Comparison of ENCODE assay signal across 9 mouse cellular contexts in the genomic region with DNA sequence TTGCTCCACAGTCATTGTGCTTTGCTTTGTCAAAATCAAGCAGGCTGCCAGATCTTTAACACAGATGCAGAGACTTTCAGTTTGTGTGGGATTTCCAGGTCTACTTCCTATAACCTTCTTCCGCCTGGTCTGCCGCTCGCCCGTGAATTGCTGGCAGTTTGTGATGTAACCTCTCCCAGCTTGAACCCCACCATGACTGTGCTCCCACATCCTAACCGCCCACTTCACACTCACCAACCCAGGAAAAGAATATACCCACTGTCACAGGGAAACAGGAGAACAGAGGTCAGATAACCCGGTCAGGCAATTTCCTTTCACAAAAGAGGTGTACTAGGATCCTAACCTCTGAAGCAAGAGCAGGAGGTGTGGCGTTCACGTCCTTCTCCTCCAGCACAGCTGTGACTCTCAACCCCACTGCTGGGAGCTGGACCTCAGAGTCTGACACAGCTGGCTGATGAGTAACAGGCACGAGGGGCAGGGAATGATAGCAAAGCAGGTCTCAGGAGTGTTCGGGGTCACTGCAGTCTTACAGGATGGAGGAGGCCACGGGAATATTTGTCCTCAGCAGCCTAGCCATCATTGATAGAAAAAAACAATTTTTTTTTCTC.
DNase-seq lines count a peak whose midpoint lies in the region; ATAC-seq lines count a peak whose summit lies in the region.
"Had no signal": no experiment of that assay in that cellular context is flagged by ENCODE, and none has a peak within 500 bp of the region (broad histone marks: within the 10 kb centered on the region; RNA-seq: fewer than 3 reads in every experiment).

No protein-coding gene starts in this region.

- H3K36me3 ChIP-seq in embryonic facial prominence, embryonic 11.5 days (replicated peaks; ENCODE audit: control insufficient read depth, insufficient read depth, low read depth, low read length): no peaks in the 10 kb centered on the region
- H3K36me3 ChIP-seq: neural tube, embryonic 13.5 days had no signal

- WGBS in embryonic facial prominence, embryonic 11.5 days: 44% methylated on average over 11 of the region's 11 CpGs

- H3K4me1 ChIP-seq in embryonic facial prominence, embryonic 11.5 days (ENCODE audit: control insufficient read depth, insufficient read depth, low read length): peaks cover 6% of the 10 kb centered on the region; the same call in 1 of the 2 replicates

- H3K9ac ChIP-seq in embryonic facial prominence, embryonic 11.5 days (replicated peaks; ENCODE audit: low read length): no peak overlapping the region
- H3K9ac ChIP-seq: neural tube, embryonic 13.5 days had no signal

- intact Hi-C loops in heart, postnatal 25 days (cut with DNase I): no loop called here

- no peak for ATAC-seq in embryonic facial prominence, embryonic 11.5 days (replicated peaks; ENCODE audit: insufficient number of reproducible peaks, low FRiP score, low TSS enrichment, low read depth)
- peak; percentile 75 for ATAC-seq in megakaryocyte progenitor cell, adult 5-6 weeks (replicated peaks; ENCODE audit: poor library complexity)

- no peaks in the 10 kb centered on the region for H3K9me3 ChIP-seq in embryonic facial prominence, embryonic 11.5 days (replicated peaks; ENCODE audit: control insufficient read depth, low read length)
- H3K9me3 ChIP-seq: neural tube, embryonic 13.5 days had no signal

- no peak overlapping the region; the same call in 1 of the 2 replicates for H3K27ac ChIP-seq in embryonic facial prominence, embryonic 11.5 days (replicated peaks; ENCODE audit: low read depth, low read length)
- H3K27ac ChIP-seq: neural tube, embryonic 13.5 days had no signal

- no peak overlapping the region for H3K4me3 ChIP-seq in embryonic facial prominence, embryonic 11.5 days (ENCODE audit: low read depth, low read length)
- H3K4me3 ChIP-seq: neural tube, embryonic 13.5 days had no signal

- peak; percentile 33 for DNase-seq in gastrocnemius, adult 18-20 months (ENCODE audit: low spot score)
- DNase-seq in gastrocnemius, postnatal 4 days (ENCODE audit: low spot score in 2 of 2): no peak
- DNase-seq in embryonic facial prominence, embryonic 11.5 days (ENCODE audit: low spot score): peak; percentile 21
- peak; percentile 20 for DNase-seq in heart, postnatal 25 days (ENCODE audit: low spot score)
- no peak for DNase-seq in lung, postnatal 14 days
- DNase-seq in testis, postnatal 14 days (ENCODE audit: low spot score): no peak
- no peak for DNase-seq in Muller cell, postnatal 12 days (ENCODE audit: inconsistent ontology term)

- no peaks in the 10 kb centered on the region for H3K27me3 ChIP-seq in embryonic facial prominence, embryonic 11.5 days (ENCODE audit: control insufficient read depth, insufficient read depth, low read length)
- H3K27me3 ChIP-seq: neural tube, embryonic 13.5 days had no signal

- H3K4me2 ChIP-seq in embryonic facial prominence, embryonic 11.5 days (ENCODE audit: low read depth, low read length): no peak overlapping the region
- H3K4me2 ChIP-seq: neural tube, embryonic 13.5 days had no signal

Comparison
In these comparisons a context has a peak if more than half of its experiments do, and no peak if none do; other contexts are left out.
1. DNase-seq: peak in gastrocnemius, adult 18-20 months (single experiment), embryonic facial prominence, embryonic 11.5 days (single experiment) and heart, postnatal 25 days (single experiment); none in gastrocnemius, postnatal 4 days (0 of 2), lung, postnatal 14 days (single experiment), testis, postnatal 14 days (single experiment) and Muller cell, postnatal 12 days (single experiment).